12 mouse cellular contexts compared by ENCODE assay signal in the genomic region with DNA sequence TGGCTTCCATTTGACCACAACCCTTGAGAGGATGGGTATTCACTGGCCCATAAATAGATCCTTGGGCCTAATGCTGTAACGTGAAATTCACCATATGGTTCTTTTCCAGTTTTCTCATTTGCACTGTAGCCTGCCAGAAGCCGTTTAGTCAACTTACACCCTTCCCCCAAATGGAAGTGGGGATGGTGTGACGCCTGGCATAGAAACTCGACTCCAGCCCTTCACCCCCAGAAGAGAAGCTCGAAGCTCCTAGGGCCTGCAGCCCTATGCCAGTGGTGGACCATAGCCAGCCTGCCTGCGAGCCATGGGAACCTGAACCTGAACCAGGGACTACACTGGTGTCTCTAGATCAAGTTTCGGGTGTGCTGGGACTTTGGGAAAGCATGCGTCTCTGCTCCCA.
DNase-seq lines count a peak whose midpoint lies in the region; ATAC-seq and TF ChIP-seq lines count a peak whose summit lies in the region.
"Had no signal": no experiment of that assay in that cellular context is flagged by ENCODE, and none has a peak within 500 bp of the region (broad histone marks: within the 10 kb centered on the region; RNA-seq: fewer than 3 reads in every experiment).

No protein-coding gene starts in this region.

- peaks cover 71% of the 10 kb centered on the region for H3K4me1 ChIP-seq in heart, embryonic 10.5 days
- H3K4me1 ChIP-seq in heart, embryonic 11.5 days (ENCODE audit: control insufficient read depth, insufficient read depth, low read length), result peaks cover 50% of the 10 kb centered on the region
- H3K4me1 ChIP-seq in liver, adult 2 months (ENCODE audit: control insufficient read depth, insufficient read depth, low read length), result peaks cover 5% of the 10 kb centered on the region
- peaks cover 79% of the 10 kb centered on the region for H3K4me1 ChIP-seq in embryonic facial prominence, embryonic 14.5 days (ENCODE audit: control insufficient read depth, insufficient read depth, low read length)
- peaks cover 93% of the 10 kb centered on the region for H3K4me1 ChIP-seq in limb, embryonic 13.5 days

- H3K27ac ChIP-seq in heart, embryonic 10.5 days, result peak overlapping the region; percentile 62; the same call in 1 of the 2 replicates
- H3K27ac ChIP-seq in heart, embryonic 11.5 days (ENCODE audit: low read depth, low read length), result no peak overlapping the region
- peak overlapping the region; percentile 40 for H3K27ac ChIP-seq in liver, adult 2 months (replicated peaks; ENCODE audit: insufficient read depth, low read depth, low read length)
- H3K27ac ChIP-seq in embryonic facial prominence, embryonic 14.5 days (replicated peaks; ENCODE audit: low read depth, low read length), result peak overlapping the region; percentile 79
- peak overlapping the region; percentile 84 for H3K27ac ChIP-seq in limb, embryonic 13.5 days

- no peak for TF ChIP-seq POLR2A in liver, adult 2 months (IDR thresholded peaks at IDR 0.05; ENCODE audit: extremely low read depth, insufficient read depth, low read length)

- H3K4me2 ChIP-seq in heart, embryonic 11.5 days, result no peak overlapping the region
- H3K4me2 ChIP-seq in embryonic facial prominence, embryonic 14.5 days (ENCODE audit: low read depth, low read length), result peak overlapping the region; percentile 23
- no peak overlapping the region for H3K4me2 ChIP-seq in limb, embryonic 13.5 days (replicated peaks)

- H3K4me3 ChIP-seq in heart, embryonic 10.5 days, result no peak overlapping the region
- no peak overlapping the region for H3K4me3 ChIP-seq in heart, embryonic 11.5 days (ENCODE audit: low read depth, low read length)
- H3K4me3 ChIP-seq in liver, adult 2 months (ENCODE audit: insufficient read depth, low read depth, low read length), result no peak overlapping the region
- H3K4me3 ChIP-seq in embryonic facial prominence, embryonic 14.5 days (ENCODE audit: low read depth, low read length), result no peak overlapping the region
- H3K4me3 ChIP-seq in limb, embryonic 13.5 days, result no peak overlapping the region

- peaks cover 3% of the 10 kb centered on the region; the same call in 1 of the 2 replicates for H3K79me2 ChIP-seq in liver, adult 2 months (ENCODE audit: control insufficient read depth, insufficient read depth, low read length)

- ATAC-seq in heart, embryonic 11.5 days (replicated peaks; ENCODE audit: insufficient number of reproducible peaks, low FRiP score, low TSS enrichment), result no peak
- peak; percentile 38; the same call in 1 of the 2 replicates for ATAC-seq in embryonic facial prominence, embryonic 14.5 days (ENCODE audit: low read depth)
- 0 out of 2 replicates have a peak, but pooled peaks have one; percentile 32 for ATAC-seq in limb, embryonic 13.5 days (ENCODE audit: low FRiP score, low read depth)
- ATAC-seq in megakaryocyte, adult 5-6 weeks (ENCODE audit: poor library complexity, severe bottlenecking), result no peak
- ATAC-seq: forebrain, postnatal 0 days had no signal

- H3K36me3 ChIP-seq in heart, embryonic 10.5 days, result no peaks in the 10 kb centered on the region
- H3K36me3 ChIP-seq in heart, embryonic 11.5 days (ENCODE audit: control insufficient read depth, insufficient read depth, low read length), result no peaks in the 10 kb centered on the region
- no peaks in the 10 kb centered on the region for H3K36me3 ChIP-seq in liver, adult 2 months (ENCODE audit: control insufficient read depth, insufficient read depth, low read length)
- 0 out of 2 replicates have a peak, but pooled peaks cover 3% of the 10 kb centered on the region for H3K36me3 ChIP-seq in embryonic facial prominence, embryonic 14.5 days (ENCODE audit: control insufficient read depth, insufficient read depth, low read length)
- H3K36me3 ChIP-seq in limb, embryonic 13.5 days, result peaks cover 9% of the 10 kb centered on the region; the same call in 1 of the 2 replicates

- 79% methylated on average over 8 of the region's 8 CpGs for WGBS in heart, embryonic 10.5 days
- 67% methylated on average over 8 of the region's 8 CpGs for WGBS in heart, embryonic 11.5 days (ENCODE audit: insufficient replicate concordance)
- WGBS in liver, adult 2 months, result 82% methylated on average over 8 of the region's 8 CpGs
- WGBS in embryonic facial prominence, embryonic 14.5 days, result 37% methylated on average over 8 of the region's 8 CpGs
- WGBS in limb, embryonic 13.5 days, result 33% methylated on average over 8 of the region's 8 CpGs

- no peak overlapping the region for H3K9ac ChIP-seq in heart, embryonic 11.5 days (ENCODE audit: low read depth, low read length)
- no peak overlapping the region for H3K9ac ChIP-seq in liver, adult 2 months (ENCODE audit: low read depth, low read length)
- H3K9ac ChIP-seq in embryonic facial prominence, embryonic 14.5 days (ENCODE audit: low read depth, low read length), result no peak overlapping the region
- no peak overlapping the region for H3K9ac ChIP-seq in limb, embryonic 13.5 days
- H3K9ac ChIP-seq: forebrain, postnatal 0 days had no signal

- H3K9me3 ChIP-seq in heart, embryonic 10.5 days, result no peaks in the 10 kb centered on the region
- no peaks in the 10 kb centered on the region for H3K9me3 ChIP-seq in heart, embryonic 11.5 days (replicated peaks; ENCODE audit: control insufficient read depth, low read length)
- H3K9me3 ChIP-seq in embryonic facial prominence, embryonic 14.5 days (ENCODE audit: control insufficient read depth, low read length), result no peaks in the 10 kb centered on the region
- H3K9me3 ChIP-seq in limb, embryonic 13.5 days, result no peaks in the 10 kb centered on the region

- DNase-seq in heart, embryonic 10.5 days (ENCODE audit: low spot score), result no peak
- DNase-seq in liver, adult 2 months (ENCODE audit: extremely low read depth, low read depth, low spot score), result no peak
- no peak for DNase-seq in liver
- DNase-seq in embryonic facial prominence, embryonic 14.5 days (ENCODE audit: low spot score), result peak; percentile 68
- no peak for DNase-seq in neural tube, embryonic 10.5 days (ENCODE audit: extremely low spot score, low spot score)
- DNase-seq: cerebellum, adult 18-20 months; forebrain, postnatal 0 days; spleen, adult 18-20 months; thymus, postnatal 36 days had no signal

- no peaks in the 10 kb centered on the region for H3K27me3 ChIP-seq in heart, embryonic 10.5 days (ENCODE audit: insufficient read depth, poor library complexity, severe bottlenecking)
- H3K27me3 ChIP-seq in heart, embryonic 11.5 days (ENCODE audit: control insufficient read depth, insufficient read depth, low read length), result no peaks in the 10 kb centered on the region
- H3K27me3 ChIP-seq in liver, adult 2 months (ENCODE audit: control insufficient read depth, insufficient read depth, low read length), result no peaks in the 10 kb centered on the region
- H3K27me3 ChIP-seq in embryonic facial prominence, embryonic 14.5 days (replicated peaks; ENCODE audit: control insufficient read depth, insufficient read depth, low read length), result no peaks in the 10 kb centered on the region
- H3K27me3 ChIP-seq in limb, embryonic 13.5 days, result no peaks in the 10 kb centered on the region

- TF ChIP-seq CTCF in liver, adult 2 months (IDR thresholded peaks at IDR 0.05; ENCODE audit: low read depth, low read length), result no peak

Comparison
In these comparisons a context has a peak if more than half of its experiments do, and no peak if none do; other contexts are left out.
1. ATAC-seq: peak in embryonic facial prominence, embryonic 14.5 days (single experiment) and limb, embryonic 13.5 days (single experiment); none in heart, embryonic 11.5 days (single experiment) and megakaryocyte, adult 5-6 weeks (single experiment).